Mouse (Mus musculus) layer of hippocampus, postnatal 10 days (tissue): ENCODE measurements at regions not wholly inside any gene's neighbourhood (a gene's known extent, or its start where the extent isn't known, plus 50 kb on each side); places are given as distances from the start of the nearest gene placed in this dataset.
A peak's percentile ranks its signal among the peaks of the same experiment; 100 is the strongest.
"Not testable (repeated sequence)": the region's sequence is repeated elsewhere in the genome, so short reads cannot be mapped to it uniquely, and the experiment has no call there.

Source experiments
- DNase-seq, 2 experiments: peaks; one replicate each; pipeline ENCODE4 v3.0.0; 2021; ENCODE audit warnings: low spot score in 2 of 2

DNA sequence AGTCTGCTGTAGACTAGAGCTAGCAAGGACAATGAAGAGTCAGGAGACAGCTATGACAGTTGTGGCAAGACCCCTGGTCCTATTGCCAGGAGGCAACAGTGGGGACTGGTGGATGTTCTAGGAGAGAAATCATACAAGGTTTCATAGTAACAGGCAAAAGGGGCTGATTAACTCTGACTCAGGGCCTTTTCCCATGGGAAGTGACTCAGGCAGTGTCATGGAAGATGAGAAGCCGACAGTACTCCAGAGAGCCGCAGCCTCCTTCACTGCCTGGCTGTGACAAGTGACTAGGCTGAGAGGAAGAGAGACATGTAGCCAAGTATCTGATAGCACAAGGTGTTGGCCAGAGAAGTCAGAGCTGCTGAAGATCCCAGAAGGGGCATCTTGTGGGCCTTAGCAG is 145.3 kb upstream of the Haao start:
- no peak for DNase-seq

GRCm38 (mm10) chr17:83990421-83991365 is 142.9 kb upstream of the Haao start:
- DNase-seq, result no peak

- DNase-seq, result no peak
Measured at GRCm38 (mm10) chr17:83988897-83989296, 141.1 kb upstream of the Haao start.

DNA sequence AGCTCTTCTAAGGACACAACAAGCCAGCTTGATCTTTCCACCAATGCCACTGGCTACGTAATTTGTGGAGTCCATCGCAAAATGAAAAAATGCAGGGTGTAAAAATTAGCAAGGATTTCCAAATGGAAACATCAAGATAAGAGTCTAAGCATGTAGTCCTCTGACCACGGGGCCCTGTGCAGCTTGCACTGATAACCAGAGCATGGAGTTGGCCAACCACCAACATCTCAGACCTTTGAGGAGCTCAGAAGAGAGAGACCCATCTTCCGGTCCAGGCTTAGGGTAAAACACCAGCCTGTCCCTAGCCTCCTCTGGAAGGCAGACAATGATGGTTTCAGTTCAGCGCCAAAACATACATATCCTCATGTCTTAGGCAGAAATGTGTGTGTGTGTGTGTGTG is 140.4 kb upstream of the Haao start:
- no peak for DNase-seq

- DNase-seq, result no peak
Measured at GRCm38 (mm10) chr17:83987683-83988082, 139.9 kb upstream of the Haao start.

DNA sequence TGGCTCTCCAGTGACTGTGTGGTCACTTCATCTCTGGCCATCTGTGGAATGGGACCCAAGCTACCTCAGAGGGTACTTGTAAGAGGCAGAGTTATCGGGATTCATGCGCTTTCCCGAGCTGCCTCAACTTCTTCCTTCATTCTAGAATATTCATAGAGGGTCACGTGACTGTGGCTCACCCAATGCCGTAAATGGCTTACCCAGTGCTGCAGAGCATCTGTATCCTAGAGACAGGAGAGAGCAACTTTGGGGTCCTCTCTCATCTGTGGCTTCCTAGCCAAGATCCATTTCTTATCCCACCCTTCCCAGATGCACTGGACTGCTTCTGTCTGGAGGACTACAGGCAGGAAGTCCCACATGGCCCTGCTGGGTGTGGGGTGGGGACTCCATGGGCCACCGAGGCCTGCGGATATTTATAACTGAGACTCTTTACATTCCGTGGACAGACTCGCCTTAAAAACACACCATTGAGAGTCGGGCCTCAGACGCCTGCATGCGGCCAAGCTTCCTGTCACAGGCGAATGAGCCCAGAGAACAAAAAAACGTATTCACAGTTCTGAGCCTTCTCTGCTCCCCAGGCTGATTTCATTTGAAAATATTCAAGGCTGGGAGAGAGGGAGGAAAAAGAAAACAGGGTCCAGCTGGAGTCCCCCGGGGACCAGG is 138.3 kb upstream of the Haao start:
- no peak for DNase-seq

GRCm38 (mm10) chr17:83985333-83985790 is 137.6 kb upstream of the Haao start:
- DNase-seq, result no peak

GRCm38 (mm10) chr17:83983837-83984388 is 136.2 kb upstream of the Haao start:
- DNase-seq, result no peak

DNA sequence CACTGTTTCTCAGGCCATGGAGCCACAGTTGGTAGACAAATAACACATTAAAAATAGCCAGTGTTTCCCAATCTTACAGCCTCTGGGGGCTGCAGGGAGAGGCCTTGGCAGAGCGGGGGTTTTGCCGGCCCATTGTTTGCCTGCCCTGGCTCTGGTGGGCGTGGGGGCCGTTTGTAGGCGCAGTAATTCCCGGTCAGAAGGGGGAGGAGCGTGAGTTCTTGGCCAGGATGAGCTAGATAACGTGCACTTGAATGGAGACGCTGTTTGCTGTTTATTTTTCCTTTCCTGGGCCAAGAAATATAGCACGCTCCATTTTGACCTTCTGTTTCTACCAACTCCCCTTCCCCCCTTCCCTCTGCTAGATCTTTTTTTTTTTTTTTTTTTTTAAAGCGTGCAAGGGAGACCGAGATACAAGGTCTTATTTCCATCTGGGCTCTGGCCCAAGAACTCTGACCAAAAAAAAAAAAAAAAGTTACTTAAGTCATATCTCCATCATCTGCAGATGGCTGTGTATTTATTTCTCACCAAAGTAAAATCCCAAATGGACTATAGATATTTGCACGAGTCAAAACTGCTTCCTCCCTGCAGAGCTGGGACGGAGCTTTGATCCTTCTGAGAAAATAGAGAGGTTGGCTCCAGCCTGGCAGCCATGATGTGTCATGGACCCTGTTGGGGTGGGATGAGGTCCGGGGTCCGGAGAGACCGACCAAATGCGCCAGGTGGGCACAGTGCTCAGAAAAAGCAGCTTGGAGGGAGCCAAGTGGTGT is 135.5 kb upstream of the Haao start:
- DNase-seq, result no peak

DNA sequence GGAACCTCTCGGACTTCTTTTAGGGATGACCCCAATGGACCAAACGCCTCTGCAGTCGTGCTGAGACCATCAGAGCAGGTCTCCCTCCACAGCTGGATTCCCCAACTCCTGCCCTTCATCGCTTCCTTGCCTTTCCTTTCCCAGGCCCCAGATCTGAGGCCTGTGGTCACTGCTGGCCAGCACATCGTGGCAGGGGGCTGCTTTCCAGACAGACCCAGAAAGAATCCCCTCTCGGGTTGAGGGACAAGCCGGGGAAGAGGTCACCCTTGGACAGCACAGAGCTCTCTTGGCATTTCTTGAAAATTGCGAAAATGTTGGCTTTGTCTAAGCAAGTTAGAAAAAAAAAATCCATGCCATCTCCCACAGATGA is 134.9 kb upstream of the Haao start:
- DNase-seq, result no peak

DNA sequence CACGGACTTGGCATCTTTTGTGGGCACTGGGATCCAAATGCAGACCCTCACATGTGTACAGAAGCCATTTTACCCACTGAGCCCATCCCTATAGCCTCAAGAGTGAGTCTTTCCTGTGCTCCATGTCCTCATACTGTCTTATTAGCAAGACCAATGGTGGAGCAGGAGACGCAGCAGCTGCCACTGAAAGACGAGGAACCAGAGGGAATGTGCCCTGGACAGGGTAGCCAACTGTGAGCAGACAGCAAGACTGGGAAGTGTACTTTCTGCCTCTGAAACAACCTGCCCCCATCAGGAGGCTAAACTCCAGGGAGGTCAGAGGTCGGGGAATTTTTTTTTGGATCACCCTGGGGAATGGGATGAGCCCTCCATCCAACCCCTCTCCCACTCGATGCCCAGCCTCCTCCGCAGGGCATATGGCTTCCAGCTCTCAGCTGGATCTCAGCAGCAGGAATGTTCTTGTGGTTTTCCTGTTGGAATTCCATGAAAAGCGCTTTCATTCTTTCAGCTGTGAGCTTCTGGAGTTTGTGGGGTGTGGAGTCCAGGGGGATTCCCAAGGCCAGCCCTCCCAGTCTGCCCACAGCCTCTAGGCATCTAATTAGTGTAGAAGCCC is 131.2 kb upstream of the Haao start:
- DNase-seq, result no peak

GRCm38 (mm10) chr17:83977725-83978124 is 130.0 kb upstream of the Haao start:
- no peak for DNase-seq

DNA sequence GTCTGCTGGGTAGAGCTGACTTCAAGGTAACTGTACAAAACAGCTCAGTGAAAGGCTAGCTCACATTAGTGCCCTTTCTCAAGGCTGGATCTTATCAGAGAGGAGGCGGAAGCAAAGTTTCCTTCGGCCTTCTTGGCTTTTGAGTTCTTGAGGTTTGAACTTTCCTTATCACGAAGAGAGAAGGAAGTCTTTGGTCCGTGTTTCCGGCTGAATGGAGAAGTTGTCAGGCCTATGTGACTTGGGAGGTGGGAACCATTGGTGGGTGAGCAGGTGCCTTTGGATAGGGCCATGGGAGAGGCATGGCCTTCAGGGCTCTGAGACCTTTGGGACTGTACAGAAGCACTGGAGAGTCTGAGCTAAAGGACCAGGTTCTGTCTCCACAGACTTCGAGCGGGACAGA is 128.1 kb upstream of the Haao start:
- DNase-seq, result no peak

DNA sequence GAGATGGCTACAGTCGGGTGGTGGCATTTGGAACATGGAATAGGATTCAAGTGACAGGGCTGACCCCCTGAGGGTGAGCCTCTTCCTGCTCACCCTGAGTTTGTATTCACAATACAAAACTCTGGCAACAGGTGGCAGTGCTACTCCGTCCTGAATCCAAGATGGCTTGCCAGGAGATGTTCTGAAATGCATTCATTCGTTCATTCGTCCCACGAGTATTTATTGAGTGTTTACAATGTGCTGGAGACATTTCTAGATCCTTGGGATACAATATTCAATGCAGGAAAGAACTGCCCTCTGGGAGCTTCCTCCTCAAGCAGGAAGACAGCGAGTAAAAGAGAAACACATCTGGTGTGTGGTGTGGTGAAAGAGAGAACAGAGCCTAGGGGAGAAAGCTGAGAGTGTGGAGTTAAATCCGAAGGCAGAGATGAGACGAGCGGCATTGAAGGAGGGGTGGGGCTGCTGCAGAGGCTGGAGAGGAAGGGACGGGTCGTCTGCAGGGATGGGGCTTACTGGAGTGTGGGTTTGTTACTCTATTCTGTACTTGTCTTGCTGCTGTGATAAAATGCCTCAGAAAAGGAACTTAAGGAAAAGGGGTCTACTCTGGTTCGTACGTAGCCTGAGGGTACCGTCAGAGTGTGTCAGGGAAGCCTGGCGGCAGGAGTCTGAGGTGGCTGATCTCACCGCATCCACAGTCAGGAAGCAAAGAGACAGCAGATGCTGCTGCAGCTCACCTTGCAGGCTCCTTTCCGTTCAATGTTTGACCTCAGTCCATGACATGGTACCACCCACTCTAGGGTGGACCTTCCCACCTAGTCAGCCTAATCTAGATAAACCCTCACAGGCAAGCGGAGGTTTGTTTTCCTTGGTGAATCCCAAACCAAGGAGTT is 125.9 kb upstream of the Haao start:
- DNase-seq, result peak; percentile 57 to 69

GRCm38 (mm10) chr17:83972874-83973273 is 125.1 kb upstream of the Haao start:
- no peak for DNase-seq

GRCm38 (mm10) chr17:83972470-83972869 is 124.7 kb upstream of the Haao start:
- DNase-seq, result no peak

DNA sequence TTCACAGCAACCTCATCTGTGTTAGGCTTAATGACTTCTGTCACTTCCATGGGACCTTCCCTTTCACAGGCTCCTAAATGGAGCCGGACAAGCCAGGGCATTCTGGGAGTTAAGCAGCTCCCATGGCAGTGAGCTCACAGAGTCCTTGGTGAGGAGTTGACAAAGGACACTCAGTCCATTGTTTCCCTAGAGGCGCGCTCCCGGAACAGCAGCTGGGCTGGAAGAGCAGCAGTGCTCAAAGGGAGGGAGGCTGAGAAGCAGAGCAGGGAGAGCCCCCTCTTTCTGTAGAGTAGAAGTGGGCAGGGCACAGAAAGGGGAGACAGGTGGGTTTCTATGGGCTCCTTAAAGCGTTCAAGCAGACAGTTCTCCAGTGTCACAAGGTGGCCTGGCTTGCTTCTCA is 124.3 kb upstream of the Haao start:
- DNase-seq, result no peak

- DNase-seq, result no peak
Measured at GRCm38 (mm10) chr17:83969407-83969826, 121.7 kb upstream of the Haao start.

DNA sequence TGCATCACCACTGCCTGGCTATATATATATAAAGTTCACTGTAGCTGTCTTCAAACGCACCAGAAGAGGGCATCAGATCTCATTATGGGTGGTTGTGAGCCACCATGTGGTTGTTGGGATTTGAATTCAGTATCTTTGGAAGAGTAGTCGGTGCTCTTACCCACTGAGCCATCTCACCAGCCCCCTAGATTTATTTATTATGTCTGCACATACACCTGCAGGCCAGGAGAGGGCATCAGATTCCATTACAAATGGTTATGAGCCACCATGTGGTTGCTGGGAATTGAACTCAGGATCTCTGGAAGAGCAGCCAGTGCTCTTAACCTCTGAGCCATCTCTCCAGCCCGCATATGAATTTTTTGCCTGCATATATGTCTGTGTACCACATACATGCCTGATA is 120.4 kb upstream of the Haao start:
- DNase-seq, result not testable (repeated sequence)

- DNase-seq, result no peak
Measured at GRCm38 (mm10) chr17:83967007-83967406, 119.2 kb upstream of the Haao start.
